Mouse (Mus musculus): ENCODE data around the gene Dner. TPM values are rescaled to one million over a fixed set of nuclear protein-coding genes. Genes with fewer than 3 reads are reported as not detected.
A peak's percentile ranks its signal among the peaks of the same experiment; 100 is the strongest.

Gene Dner
- polyA plus RNA-seq, 1 experiment from 2014 or later, result not detected

DNA sequence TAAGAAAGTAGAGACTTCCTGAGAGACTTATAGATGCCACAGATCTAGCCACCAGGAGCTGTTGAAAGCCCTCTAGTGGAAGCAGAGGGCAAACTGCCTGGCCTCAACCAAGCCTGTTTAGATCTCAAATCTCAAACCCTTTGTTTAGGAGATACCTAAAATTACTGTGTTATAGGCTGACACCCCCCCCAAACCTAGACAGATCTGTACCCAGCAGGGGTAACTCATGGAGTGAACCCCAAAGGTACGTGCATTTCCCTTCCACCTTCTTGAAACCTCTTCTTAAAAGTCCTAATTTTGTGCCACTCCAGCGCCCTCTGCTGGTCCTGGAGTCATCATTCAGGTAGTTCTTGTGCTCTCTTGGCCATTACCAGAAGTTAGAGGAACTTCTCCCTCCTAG, 1.1 kb upstream of the Dner start:
- no peak overlapping the region for H3K4me3 ChIP-seq (ENCODE audit: low read depth, low read length)
- peaks cover 27% of the 10 kb centered on the region for H3K27me3 ChIP-seq (ENCODE audit: insufficient read depth, low read length)
- no peak overlapping the region for H3K4me2 ChIP-seq (ENCODE audit: low read depth, low read length)
- 5% methylated on average over 2 of the region's 2 CpGs for WGBS (ENCODE audit: insufficient replicate concordance)
- H3K4me1 ChIP-seq (ENCODE audit: insufficient read depth), result peaks cover 5% of the 10 kb centered on the region
- no peaks in the 10 kb centered on the region for H3K36me3 ChIP-seq (replicated peaks; ENCODE audit: insufficient read depth, low read length)
- DNase-seq, result peak; percentile 40
- TF ChIP-seq EP300 (IDR thresholded peaks at IDR 0.05; ENCODE audit: low read depth), result no peak
- TF ChIP-seq CTCF (IDR thresholded peaks at IDR 0.05; ENCODE audit: low read depth), result peak; percentile 59
- H3K9me3 ChIP-seq (ENCODE audit: low read length), result no peaks in the 10 kb centered on the region
- H3K9ac ChIP-seq (replicated peaks), result no peak overlapping the region
- H3K27ac ChIP-seq (ENCODE audit: low read depth), result no peak overlapping the region
- no peak for ATAC-seq

DNA sequence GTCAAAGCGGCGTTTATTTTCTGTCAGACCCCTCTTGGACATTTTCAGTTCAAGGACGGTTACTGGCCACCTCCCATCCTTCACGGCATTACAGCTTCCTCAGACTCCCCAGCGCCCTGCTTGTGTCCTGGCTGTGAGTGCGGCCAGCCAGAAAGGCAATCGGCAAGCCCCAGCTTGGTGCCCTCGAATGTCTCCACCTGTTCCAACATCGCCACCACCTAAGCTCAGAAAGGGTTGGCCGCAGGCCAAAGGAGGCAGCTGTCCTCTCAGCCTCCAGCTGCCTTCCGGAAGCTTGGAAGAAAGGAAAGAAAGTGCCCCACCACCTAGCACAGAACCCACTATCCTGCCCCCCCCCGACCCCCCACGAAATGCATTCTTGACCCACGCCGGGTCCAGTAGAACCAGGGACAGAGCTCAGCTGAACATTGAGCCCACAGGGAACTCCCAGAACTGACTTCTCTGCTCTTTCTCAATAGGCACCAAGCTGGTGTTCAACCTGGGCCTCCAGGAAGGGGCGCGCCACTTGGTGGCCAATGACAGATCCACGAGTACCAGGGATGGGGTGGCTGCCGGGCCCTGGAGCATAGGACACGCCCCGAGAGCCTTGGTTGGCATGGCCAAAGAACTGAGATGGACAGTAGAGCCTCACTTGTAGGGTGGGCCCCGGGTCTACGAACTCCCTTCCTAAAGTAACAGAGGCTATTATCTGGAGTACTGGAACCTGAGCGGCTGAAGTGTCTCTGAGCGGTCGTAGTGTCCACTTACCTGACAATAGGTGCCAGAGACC, 1.1 kb downstream of the Dner start:
- ATAC-seq (no peak), DNase-seq (no peak)
- 17% methylated on average over 26 of the region's 26 CpGs for WGBS (ENCODE audit: insufficient replicate concordance)
- TF ChIP-seq CTCF (IDR thresholded peaks at IDR 0.05; ENCODE audit: low read depth), result no peak
- no peak for TF ChIP-seq EP300 (IDR thresholded peaks at IDR 0.05; ENCODE audit: low read depth)
- H3K4me2 ChIP-seq (ENCODE audit: low read depth, low read length), result peak overlapping the region; percentile 54; the same call in 1 of the 2 replicates
- H3K4me3 ChIP-seq (ENCODE audit: low read depth, low read length), result peak overlapping the region; percentile 31; the same call in 1 of the 2 replicates
- no peaks in the 10 kb centered on the region for H3K36me3 ChIP-seq (replicated peaks; ENCODE audit: insufficient read depth, low read length)
- peaks cover 5% of the 10 kb centered on the region for H3K4me1 ChIP-seq (ENCODE audit: insufficient read depth)
- H3K9ac ChIP-seq (replicated peaks), result no peak overlapping the region
- H3K27ac ChIP-seq (ENCODE audit: low read depth), result no peak overlapping the region
- peaks cover 27% of the 10 kb centered on the region for H3K27me3 ChIP-seq (ENCODE audit: insufficient read depth, low read length)
- H3K9me3 ChIP-seq (ENCODE audit: low read length), result no peaks in the 10 kb centered on the region

DNA sequence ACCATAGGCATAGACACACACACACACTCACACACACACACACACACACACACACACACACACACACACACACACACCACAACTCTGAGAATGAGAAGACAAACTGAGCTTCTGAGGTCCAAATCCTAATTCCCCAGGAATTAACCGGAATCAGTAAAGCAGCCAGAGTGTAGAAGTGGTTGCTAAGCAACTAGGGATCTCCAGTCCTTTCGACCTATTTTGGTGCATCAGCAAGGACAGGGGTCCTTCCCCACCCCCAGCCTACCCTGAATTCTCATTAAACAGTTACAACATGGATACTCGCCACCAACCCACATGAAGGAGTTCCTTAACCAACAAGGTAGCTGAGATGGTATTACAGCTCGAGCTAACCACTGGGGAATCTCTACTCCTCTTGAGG, 18.1 kb downstream of the Dner start:
- no peak overlapping the region for H3K27ac ChIP-seq (ENCODE audit: low read depth)
- no peak overlapping the region for H3K9ac ChIP-seq (replicated peaks)
- no peak overlapping the region for H3K4me3 ChIP-seq (ENCODE audit: low read depth, low read length)
- H3K4me2 ChIP-seq (ENCODE audit: low read depth, low read length), result no peak overlapping the region
- H3K27me3 ChIP-seq (ENCODE audit: insufficient read depth, low read length), result no peaks in the 10 kb centered on the region
- WGBS (ENCODE audit: insufficient replicate concordance), result 60% methylated on average over 4 of the region's 4 CpGs
- no peaks in the 10 kb centered on the region for H3K9me3 ChIP-seq (ENCODE audit: low read length)
- TF ChIP-seq EP300 (IDR thresholded peaks at IDR 0.05; ENCODE audit: low read depth) (no peak), CTCF (IDR thresholded peaks at IDR 0.05; ENCODE audit: low read depth) (no peak)
- H3K4me1 ChIP-seq (ENCODE audit: insufficient read depth), result no peaks in the 10 kb centered on the region
- ATAC-seq (no peak), DNase-seq (no peak)
- no peaks in the 10 kb centered on the region for H3K36me3 ChIP-seq (replicated peaks; ENCODE audit: insufficient read depth, low read length)

DNA sequence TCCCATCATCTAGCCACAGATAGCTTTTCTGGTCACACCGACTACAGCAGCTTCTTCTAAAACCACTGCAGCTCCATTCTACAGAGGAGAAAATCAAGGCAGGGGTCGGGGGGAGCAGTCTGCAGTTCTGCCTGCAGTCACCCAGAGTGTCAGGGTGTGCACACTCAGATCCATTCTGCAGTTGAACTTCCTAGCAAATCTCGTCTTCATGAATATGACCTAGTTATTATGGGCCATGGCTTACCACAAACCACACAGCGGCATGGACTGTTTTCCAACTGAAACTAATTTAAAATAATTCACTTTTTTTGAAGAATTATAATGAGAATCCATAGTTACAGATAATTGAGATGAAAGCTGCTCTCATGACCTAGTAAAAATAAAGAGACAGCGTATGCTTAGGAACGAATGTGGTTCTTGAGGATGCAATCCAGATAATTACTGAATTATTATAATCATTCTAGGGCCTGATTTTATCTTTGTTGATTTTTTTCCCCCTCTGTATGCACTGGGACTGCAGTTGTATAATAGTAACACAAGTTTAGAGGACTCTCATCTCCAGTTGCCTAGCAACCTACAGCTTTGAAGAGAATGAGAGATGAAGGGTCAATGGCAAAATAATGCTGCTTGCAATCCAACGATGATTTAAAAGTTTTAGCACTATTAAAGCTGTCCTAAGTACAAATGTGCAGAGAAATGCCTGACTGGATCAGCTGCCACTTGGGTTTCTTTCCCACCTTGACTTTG, 27.7 kb downstream of the Dner start:
- H3K27ac ChIP-seq (ENCODE audit: low read depth), result no peak overlapping the region
- H3K36me3 ChIP-seq (replicated peaks; ENCODE audit: insufficient read depth, low read length), result no peaks in the 10 kb centered on the region
- no peak for ATAC-seq
- no peak overlapping the region for H3K9ac ChIP-seq (replicated peaks)
- WGBS (ENCODE audit: insufficient replicate concordance), result 71% methylated on average over 7 of the region's 7 CpGs
- no peak overlapping the region for H3K4me3 ChIP-seq (ENCODE audit: low read depth, low read length)
- TF ChIP-seq EP300 (IDR thresholded peaks at IDR 0.05; ENCODE audit: low read depth), result no peak
- TF ChIP-seq CTCF (IDR thresholded peaks at IDR 0.05; ENCODE audit: low read depth), result no peak
- DNase-seq, result no peak
- no peaks in the 10 kb centered on the region for H3K9me3 ChIP-seq (ENCODE audit: low read length)
- H3K4me1 ChIP-seq (ENCODE audit: insufficient read depth), result no peaks in the 10 kb centered on the region
- H3K27me3 ChIP-seq (ENCODE audit: insufficient read depth, low read length), result no peaks in the 10 kb centered on the region
- H3K4me2 ChIP-seq (ENCODE audit: low read depth, low read length), result no peak overlapping the region

DNA sequence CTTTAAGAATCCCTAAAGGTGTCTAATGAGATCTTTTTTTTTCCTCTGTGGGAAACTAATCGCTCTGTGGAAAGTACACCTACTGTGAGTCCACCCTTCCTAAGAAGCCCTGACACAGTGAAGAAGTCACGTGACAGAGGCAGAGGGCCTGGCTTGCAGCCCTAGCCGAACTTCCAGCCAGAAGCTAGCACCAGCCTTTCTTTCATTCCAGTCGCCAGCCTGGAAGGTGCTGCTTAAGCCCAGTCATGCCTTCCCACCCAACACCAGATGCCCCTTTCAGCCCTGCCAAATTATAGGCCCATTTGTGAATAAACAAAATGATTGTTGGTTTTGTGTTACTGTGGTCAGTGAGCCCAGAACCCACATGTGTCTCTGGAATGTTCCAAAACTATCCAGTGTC, 28.4 kb downstream of the Dner start:
- no peaks in the 10 kb centered on the region for H3K36me3 ChIP-seq (replicated peaks; ENCODE audit: insufficient read depth, low read length)
- 65% methylated on average over 4 of the region's 4 CpGs for WGBS (ENCODE audit: insufficient replicate concordance)

DNA sequence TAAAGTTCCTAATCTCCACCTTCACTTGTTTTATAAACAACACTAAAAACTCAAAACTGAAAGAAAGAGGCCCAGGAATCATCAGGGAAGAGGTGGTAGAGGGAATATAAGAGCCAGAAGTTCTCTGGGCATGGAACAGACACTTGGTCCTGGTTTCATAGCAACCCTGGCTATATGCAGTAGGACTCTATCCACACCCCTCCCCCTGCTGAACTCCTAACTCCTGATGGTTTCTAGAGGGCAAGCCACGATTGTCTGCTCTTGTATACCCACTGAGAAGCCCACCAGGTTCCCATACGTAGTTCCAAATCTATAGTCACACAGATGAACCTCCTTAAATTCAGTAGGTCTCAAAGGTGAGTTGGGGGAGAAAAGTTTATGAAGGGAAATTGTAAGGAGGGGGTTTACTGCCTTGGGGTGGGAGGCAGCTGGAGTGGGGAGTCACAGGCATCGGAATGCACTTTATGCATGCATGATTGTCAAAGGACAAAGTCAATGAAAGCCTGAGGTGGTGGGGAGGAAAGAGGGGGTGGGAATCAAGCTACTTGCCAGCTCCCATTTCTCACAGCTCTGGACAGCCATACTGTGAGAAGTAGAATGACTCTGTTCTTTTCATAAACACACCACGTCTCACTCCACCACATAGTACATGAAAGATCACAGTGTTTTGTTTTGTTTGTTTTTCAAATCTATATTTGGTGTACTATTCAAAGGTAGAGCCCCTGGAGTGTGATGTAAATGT, 31.5 kb downstream of the Dner start:
- DNase-seq (no peak), ATAC-seq (no peak)
- H3K27me3 ChIP-seq (ENCODE audit: insufficient read depth, low read length), result no peaks in the 10 kb centered on the region
- no peaks in the 10 kb centered on the region for H3K36me3 ChIP-seq (replicated peaks; ENCODE audit: insufficient read depth, low read length)
- H3K4me2 ChIP-seq (ENCODE audit: low read depth, low read length), result no peak overlapping the region
- H3K9me3 ChIP-seq (ENCODE audit: low read length), result no peaks in the 10 kb centered on the region
- no peak overlapping the region for H3K9ac ChIP-seq (replicated peaks)
- TF ChIP-seq EP300 (IDR thresholded peaks at IDR 0.05; ENCODE audit: low read depth) (no peak), CTCF (IDR thresholded peaks at IDR 0.05; ENCODE audit: low read depth) (no peak)
- WGBS (ENCODE audit: insufficient replicate concordance), result 59% methylated on average over 4 of the region's 4 CpGs
- no peaks in the 10 kb centered on the region for H3K4me1 ChIP-seq (ENCODE audit: insufficient read depth)
- no peak overlapping the region for H3K27ac ChIP-seq (ENCODE audit: low read depth)
- H3K4me3 ChIP-seq (ENCODE audit: low read depth, low read length), result no peak overlapping the region

More for the DNA sequence above, 28.4 kb downstream of the Dner start:
- TF ChIP-seq EP300 (IDR thresholded peaks at IDR 0.05; ENCODE audit: low read depth), result no peak
- TF ChIP-seq CTCF (IDR thresholded peaks at IDR 0.05; ENCODE audit: low read depth), result no peak
- no peak for DNase-seq
- no peaks in the 10 kb centered on the region for H3K9me3 ChIP-seq (ENCODE audit: low read length)
- no peaks in the 10 kb centered on the region for H3K27me3 ChIP-seq (ENCODE audit: insufficient read depth, low read length)
- ATAC-seq, result no peak
- no peak overlapping the region for H3K27ac ChIP-seq (ENCODE audit: low read depth)
- H3K4me3 ChIP-seq (ENCODE audit: low read depth, low read length), result no peak overlapping the region
- no peaks in the 10 kb centered on the region for H3K4me1 ChIP-seq (ENCODE audit: insufficient read depth)
- no peak overlapping the region for H3K4me2 ChIP-seq (ENCODE audit: low read depth, low read length)
- no peak overlapping the region for H3K9ac ChIP-seq (replicated peaks)
